Mouse (Mus musculus): ENCODE measurements around the gene Tagln2. TPM values are rescaled to one million over a fixed set of nuclear protein-coding genes. Genes with fewer than 3 reads are reported as not detected.

Gene Tagln2
- total RNA-seq (2021), result 100 to 1,000 TPM; 143 to 153 TPM
- long read RNA-seq, experiment 1, transcript Tagln2-202 (5 exons, 1,586 nt), result major isoform, 46 of 56 reads
- long read RNA-seq, experiment 1, partial matches to known transcripts, result 6 of 56 reads
- long read RNA-seq, experiment 1, other reads (novel, unspliced or antisense), result 4 of 56 reads
- long read RNA-seq, experiment 2, transcript Tagln2-202 (5 exons, 1,586 nt), result major isoform, 113 of 123 reads
- long read RNA-seq, experiment 2, partial matches to known transcripts, result 4 of 123 reads
- long read RNA-seq, experiment 2, other reads (novel, unspliced or antisense), result 5 of 123 reads

DNA sequence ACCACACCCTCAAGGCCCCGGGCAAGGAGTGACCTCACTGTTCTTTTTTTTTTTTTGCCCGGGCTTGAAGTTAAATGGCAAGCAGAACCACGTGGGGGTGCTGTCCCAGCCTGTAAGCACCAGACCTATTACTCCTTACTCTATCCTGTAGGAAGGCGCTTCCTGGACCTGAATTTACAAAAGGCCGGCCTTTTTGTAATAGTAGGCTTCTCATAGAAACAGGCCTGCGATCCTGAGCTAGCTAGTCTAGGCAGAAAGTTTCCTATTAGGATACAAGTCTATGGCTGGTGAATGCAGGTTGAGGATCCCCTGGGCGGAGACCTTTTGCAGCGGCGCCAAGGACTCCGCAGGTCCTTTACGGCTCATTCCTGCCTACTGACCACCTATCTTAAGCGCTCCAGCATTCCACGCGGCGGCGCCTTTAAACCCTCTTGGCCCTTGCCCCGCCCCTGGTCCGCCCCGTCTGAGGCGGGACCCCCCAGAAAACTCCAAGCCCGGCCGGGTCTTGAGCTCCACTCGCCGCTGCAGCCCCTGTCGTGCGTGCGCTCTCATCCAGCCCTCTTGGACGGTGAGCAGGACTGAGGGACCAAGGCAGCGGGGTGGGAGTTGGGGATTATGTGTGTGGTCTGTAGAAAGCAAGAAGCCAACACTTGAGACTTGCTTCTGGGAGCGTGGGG, at the start of gene Tagln2:
Gene Tagln2, plus strand, starts transcription at position 283 of the 677 bp plus-strand sequence.
- peak; percentile 57 to 73 for DNase-seq (ENCODE audit: low spot score in 2 of 2)

DNA sequence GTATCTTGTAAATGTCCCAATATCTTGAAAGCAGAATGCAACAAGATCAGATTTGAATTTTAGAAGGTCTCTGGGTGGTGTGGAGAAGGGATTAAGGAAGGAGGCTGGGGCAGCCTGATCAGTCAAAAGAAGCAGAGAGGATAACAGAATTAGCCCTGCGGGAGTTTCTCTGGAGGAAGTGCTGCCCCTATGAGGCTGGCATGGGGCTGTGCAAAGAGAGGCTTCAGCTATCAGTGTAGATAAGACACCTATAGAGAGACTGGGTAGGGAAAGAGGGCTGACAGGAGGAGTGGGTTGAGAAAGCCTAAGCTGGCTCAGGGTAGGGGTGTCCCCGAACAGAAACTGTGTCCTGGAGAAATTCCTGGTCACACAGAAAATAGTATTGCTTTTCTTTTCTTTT, 49.6 kb upstream of the Tagln2 start:
- DNase-seq (ENCODE audit: low spot score in 2 of 2), result no peak

GRCm38 (mm10) chr1:172450848-172451470, 48.9 kb upstream of the Tagln2 start:
- no peak for DNase-seq (ENCODE audit: low spot score in 2 of 2)

GRCm38 (mm10) chr1:172452911-172453310, 46.9 kb upstream of the Tagln2 start:
- DNase-seq (ENCODE audit: low spot score in 2 of 2), result no peak

DNA sequence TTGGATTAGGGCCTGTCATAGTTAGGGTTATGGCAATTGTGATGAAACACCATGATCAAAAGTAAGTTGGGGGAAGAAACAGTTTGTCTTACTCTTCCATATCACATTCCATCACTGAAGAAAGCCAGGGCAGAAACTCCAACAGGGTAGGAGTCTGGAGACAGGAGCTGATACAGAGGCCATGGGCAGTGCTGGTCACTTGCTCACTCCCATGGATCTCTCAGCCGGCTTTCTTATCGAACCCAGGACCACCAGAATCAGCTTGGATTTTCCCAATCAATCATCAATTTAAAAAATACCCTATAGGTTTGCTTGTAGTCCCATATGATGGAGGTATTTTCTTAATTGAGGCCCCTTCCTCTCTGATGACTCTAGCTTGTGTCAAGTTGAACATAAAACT, 46.0 kb upstream of the Tagln2 start:
- DNase-seq (ENCODE audit: low spot score in 2 of 2), result no peak

- no peak for DNase-seq (ENCODE audit: low spot score in 2 of 2)
Measured at GRCm38 (mm10) chr1:172455416-172455815, 44.4 kb upstream of the Tagln2 start.

GRCm38 (mm10) chr1:172456001-172456677, 43.7 kb upstream of the Tagln2 start:
- no peak for DNase-seq (ENCODE audit: low spot score in 2 of 2)

- DNase-seq (ENCODE audit: low spot score in 2 of 2), result no peak
Measured at GRCm38 (mm10) chr1:172457196-172457595, 42.7 kb upstream of the Tagln2 start.

GRCm38 (mm10) chr1:172458041-172458440, 41.8 kb upstream of the Tagln2 start:
- no peak for DNase-seq (ENCODE audit: low spot score in 2 of 2)

DNA sequence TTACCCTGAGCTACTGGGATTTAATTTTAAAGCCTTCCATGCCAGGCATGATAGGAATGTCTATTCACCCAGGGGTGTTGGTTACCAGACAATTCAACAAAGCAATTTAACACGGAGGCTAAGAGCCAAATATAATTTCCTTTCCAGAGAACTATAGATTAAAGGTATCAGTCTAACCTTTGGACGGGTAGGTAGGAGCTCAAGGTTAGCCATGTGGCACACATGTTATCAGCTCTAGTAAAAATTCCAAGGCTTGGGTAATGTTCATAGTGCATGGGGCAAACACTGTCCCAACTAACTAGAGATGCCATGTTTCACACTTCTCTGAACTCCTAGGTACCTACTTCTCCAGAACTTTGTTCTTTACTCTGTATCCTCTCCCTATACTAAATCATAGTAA, 38.2 kb upstream of the Tagln2 start:
- DNase-seq (ENCODE audit: low spot score in 2 of 2), result no peak

GRCm38 (mm10) chr1:172462534-172462933, 37.3 kb upstream of the Tagln2 start:
- DNase-seq (ENCODE audit: low spot score in 2 of 2), result no peak

GRCm38 (mm10) chr1:172463387-172464333, 36.2 kb upstream of the Tagln2 start:
- DNase-seq (ENCODE audit: low spot score in 2 of 2), result no peak

DNA sequence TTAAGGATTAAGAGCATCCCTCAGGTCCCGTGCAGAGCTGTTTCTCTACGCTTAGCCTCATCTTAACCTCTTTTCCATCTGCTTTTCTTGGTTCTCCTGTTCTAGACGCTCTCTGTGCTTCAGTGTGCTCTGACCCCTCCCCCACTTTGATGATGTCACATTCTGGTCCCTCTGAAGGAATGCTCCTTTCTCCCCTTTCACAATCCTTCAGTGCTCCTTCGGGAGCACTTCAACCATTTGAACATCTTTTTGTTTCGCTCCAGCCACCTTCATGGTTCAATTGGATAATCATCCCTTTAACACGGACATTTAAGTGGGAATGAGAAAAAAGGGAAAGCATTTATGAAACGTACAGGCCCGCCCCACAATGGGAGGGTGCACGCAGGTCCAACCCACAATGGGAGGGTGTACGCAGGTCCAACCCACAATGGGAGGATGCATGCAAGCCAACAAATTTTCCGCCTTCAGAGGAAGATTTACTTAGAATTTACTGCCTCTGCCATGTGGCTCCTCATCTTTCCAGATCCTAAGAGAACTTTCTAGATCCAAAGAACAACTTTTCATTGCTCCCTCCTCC, 31.5 kb upstream of the Tagln2 start:
- DNase-seq (ENCODE audit: low spot score in 2 of 2), result no peak

- no peak for DNase-seq (ENCODE audit: low spot score in 2 of 2)
Measured at GRCm38 (mm10) chr1:172469373-172469772, 30.5 kb upstream of the Tagln2 start.

DNA sequence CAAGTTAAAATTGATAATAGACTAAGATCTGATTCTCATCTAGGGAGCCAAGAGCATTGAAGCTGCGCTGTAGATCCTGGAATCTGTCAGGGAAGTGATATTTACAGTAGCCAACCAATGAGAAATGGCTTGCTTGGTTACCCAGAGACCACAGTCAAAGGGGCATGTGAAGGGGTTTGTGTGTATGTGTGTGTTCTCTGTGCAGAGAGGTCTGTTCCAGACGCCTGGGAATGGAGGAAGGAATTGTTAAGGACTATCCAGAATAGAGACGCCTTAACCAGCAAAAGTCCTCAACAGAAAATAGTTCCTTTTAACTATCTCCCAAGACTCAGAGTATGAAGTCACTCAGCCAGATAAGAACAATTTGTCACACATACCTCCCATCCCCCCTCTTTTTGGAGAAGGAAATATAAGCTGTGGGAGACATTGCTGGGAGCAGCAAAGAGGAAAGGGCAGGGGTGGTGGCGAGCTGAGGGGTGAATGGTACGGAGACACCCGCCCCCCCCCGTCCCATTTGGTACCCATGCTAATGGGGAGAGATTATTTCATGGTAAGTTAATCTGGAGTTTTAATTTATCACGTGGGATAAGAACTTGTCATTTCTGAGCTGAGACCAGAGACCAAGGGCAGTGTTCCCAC, 29.9 kb upstream of the Tagln2 start:
- no peak for DNase-seq (ENCODE audit: low spot score in 2 of 2)

- no peak for DNase-seq (ENCODE audit: low spot score in 2 of 2)
Measured at GRCm38 (mm10) chr1:172472909-172473308, 26.9 kb upstream of the Tagln2 start.

DNA sequence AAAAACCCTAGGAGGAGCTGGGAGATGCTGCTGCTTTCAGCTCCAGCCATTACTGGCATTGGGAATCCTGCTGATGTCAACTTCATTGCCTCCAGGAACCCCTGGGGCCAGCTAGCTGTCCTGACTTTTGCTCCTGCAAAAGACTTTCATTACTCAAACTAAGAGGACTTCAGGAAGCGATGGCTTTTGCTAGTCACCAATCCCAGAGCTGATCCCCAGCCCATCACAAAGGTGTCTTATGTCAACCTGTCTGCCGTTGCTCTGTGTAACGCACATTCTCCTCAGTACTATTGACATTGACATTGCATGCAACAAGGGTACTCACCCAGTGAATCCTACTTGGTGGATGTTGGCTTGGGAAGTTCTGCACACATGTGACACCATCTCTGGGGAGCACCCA, 25.7 kb upstream of the Tagln2 start:
- no peak for DNase-seq (ENCODE audit: low spot score in 2 of 2)

DNA sequence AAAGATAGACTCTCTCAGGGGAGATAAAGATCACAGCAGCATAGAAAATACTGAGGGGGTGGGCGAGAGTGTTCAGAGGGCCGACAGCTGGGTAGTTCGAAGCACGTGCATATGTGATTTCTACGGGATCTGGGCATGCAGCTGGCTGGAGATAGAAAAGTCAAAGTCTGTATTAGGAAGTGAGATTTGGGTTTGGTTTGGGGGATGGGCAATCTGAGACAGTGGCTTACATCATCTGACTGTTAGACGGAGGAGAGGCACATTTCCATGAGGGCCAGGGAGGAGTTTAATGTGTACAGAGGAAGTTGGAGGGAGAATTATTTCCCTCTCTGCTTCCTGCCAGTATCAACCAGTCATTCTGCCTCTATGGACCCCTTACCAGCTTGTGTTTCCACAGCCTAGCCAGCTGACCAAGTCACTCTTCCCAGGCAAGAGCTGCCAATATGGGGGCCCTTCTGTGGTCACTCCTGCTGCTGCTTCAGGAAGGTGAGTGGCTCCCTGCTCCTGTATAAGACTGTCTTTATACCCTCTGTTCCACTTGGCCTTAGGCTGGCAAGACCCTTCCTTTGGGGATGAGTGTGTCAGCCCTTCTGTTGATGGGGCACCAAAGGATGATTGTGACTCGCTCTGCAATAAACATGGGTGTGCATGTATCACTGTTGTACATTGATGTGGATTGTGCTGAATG, 24.6 kb upstream of the Tagln2 start, which contains the start of gene Slamf9:
Gene Slamf9, plus strand, starts transcription at position 305 of the 688 bp plus-strand sequence.
- DNase-seq (ENCODE audit: low spot score in 2 of 2), result no peak

DNA sequence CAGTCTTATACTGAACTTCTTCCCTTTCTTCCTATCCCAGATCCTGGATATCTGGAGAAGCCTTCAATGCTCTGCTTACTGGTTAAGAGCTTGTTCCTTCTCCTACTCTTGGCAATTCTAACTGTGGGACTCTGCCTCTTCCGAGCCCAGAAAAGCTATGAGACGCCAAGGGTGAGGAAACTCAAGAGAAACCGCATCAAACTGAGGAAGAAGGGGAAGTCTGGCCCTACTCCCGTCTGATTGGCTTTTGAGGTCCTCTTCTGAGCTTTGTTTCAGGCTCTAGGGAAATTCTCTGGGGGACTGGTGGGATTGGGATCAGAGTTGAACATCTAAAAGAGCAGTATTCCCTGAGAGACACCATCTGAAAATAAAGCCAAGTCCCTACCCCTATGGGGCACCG, 21.8 kb upstream of the Tagln2 start:
- no peak for DNase-seq (ENCODE audit: low spot score in 2 of 2)

All from adrenal gland, postnatal 4 days (tissue).